Mouse (Mus musculus): ENCODE measurements around the gene Hp.

DNA sequence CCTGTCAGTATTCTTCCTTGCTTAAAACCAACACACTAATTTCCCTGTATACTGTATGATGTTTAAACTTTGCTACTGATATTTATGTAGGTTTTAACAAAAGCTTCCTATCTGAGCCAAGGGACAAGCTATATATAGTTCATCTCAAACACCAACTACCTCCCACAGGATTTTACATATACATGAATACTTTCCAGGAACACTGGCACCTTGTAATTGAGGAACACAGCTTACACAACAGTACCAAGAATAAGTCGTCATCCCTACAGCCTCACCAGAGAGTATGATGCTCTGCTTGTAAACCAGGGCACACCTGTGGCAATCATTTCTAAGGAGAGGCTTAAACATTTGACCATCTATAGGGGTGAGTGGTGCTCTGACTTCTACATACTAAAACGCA is 27.8 kb upstream of the Hp start:
- TF ChIP-seq GATA1 (IDR thresholded peaks at IDR 0.05; ENCODE audit: borderline replicate concordance, low read length) (no peak), FLI1 (IDR thresholded peaks at IDR 0.05; ENCODE audit: low read length) (no peak)

All from megakaryocyte, embryonic 14.5 days (primary cell).